Mouse (Mus musculus) CH12F3 (cell line): ENCODE measurements around the gene Olfr920.

ENCODE experiments used
- in situ Hi-C: fragments of 300-500 bp; cut with MboI; formaldehyde crosslinking; loops from 2 replicates; pipeline ENCODE4 v1.14.3; 2020; ENCODE audit warnings: low sequenced_read_pairs

Gene Olfr920

GRCm38 (mm10) chr9:38751999-38752398, at the start of gene Olfr920:
TSS of gene Olfr920 (plus strand) at chr9:38752299.
- in situ Hi-C loops, result no loop called here

DNA sequence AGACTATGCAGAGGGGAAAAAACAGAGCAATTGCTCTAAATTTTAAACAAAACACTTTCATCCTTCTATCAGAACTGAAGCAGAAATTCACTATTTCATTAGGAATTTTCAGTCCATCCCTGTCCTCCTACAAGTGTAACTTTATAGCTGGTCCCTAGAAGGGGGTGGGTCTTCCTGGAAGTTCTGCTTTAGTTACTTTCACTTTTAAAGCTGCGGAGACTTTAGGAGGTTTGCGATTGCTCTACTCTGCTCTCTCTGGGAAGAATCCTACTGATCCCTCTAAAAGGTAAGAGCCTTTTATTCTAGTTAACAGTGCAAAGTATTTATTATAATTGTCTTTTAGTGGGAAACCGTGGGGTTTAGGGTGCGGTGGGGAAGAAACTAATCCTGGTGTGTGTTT, 34.0 kb upstream of the Olfr920 start, which contains the start of gene Vwa5a:
TSS of gene Vwa5a (plus strand) at position 167 of the 400 bp plus-strand sequence.
- in situ Hi-C loops, result no loop called here

DNA sequence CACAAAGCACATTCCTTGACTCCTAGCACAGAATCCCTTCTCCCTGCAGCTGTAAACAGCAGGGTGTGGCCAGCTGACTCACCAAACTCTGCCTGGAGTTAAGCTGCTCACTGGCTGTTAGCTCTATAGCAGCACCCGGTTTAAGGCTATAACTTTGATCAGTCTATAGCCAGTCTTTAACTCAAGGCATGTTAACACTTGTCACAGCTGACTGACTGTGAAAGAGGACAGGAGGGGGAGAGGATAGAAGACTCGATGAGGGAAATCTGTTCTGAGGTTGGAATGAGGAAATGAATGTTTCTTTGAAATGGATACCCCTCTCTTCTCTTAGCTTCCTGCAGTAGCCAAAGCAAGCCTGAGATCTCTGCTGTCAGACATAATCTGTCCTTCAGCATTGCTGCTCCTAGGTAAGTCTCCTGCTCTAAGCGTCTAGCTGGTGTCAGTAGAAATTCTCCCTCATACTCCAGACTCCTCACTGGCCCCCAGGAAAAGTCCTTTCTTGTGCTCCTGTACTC, 33.1 kb upstream of the Olfr920 start:
- in situ Hi-C loops, result no loop called here

GRCm38 (mm10) chr9:38724044-38724443, 28.1 kb upstream of the Olfr920 start:
- in situ Hi-C loops, result no loop called here

DNA sequence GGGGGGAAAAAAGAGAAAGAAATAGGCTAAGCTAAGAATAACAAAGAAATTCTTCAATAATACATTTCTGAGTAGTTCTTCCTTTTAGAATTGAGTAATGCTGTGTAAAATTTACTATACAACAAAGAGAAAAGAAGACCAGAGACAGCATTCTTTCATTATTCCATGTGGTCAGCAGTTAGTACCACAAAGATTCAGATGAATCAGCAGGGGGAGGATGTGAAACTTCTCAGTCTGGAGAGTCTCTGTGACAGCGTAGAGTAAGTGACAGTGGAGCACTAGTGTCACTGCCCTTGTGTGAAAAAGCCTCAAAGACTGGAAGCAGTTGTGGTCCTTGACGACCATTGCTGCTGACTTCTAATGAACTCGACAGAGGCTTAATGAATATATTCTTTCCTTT, 23.9 kb upstream of the Olfr920 start:
- in situ Hi-C loops, result no loop called here

GRCm38 (mm10) chr9:38741408-38741807, 10.7 kb upstream of the Olfr920 start:
- in situ Hi-C loops, result no loop called here

DNA sequence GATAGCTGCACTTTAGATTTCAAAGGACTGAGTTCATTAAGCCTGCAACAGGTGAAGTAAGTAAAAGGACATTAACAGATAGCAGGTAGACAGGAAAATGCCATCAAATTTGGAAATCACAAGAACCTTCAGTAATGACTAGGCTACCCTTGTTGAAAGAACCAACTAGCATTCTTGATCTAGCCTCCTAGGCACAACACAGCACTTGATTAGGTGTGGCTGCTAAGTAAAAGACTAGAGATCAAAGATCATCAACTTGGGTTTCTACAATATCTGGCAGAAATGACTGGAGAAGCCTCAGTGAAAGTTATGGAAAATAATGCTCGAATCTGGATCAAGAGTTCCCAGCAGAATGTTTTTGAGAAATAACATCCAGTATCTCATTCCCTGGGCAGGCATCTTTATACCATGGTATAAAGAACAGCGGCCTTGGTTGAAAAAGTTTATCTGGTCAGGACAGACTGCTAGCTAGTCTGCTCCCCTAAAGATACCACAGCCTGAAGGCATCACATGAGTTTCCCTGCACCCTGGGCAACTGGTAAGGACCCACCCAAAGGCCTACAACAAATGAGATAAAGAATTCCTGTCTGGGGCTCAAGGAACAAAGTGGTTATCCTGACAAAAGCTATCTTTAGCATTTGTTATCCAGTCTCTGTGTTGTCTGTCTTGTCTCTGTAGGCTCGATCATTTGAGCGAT, 7.3 kb upstream of the Olfr920 start:
- in situ Hi-C loops, result no loop called here

DNA sequence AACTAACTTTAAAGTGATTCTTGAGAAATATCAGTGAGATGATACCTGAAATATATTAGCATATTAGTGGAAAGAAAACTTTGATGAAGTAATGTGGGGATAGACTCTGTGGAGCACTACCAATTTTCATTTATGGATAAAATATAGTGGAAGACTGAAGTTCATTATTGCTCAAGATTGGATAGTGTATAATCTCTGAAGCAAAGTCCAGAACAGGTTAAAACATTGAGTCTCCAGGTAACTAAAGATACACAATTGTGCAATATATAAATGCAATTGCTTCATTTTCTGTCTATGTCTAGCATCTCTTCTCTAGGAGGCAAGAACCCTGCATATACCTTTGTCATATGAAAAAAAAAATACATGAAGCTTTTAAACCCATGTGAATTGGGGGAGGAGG, 20.7 kb downstream of the Olfr920 start, which contains the start of gene Olfr921:
TSS of gene Olfr921 (plus strand) at position 301 of the 400 bp plus-strand sequence.
- in situ Hi-C loops, result no loop called here

GRCm38 (mm10) chr9:38792689-38793088, 40.6 kb downstream of the Olfr920 start:
- in situ Hi-C loops, result no loop called here

DNA sequence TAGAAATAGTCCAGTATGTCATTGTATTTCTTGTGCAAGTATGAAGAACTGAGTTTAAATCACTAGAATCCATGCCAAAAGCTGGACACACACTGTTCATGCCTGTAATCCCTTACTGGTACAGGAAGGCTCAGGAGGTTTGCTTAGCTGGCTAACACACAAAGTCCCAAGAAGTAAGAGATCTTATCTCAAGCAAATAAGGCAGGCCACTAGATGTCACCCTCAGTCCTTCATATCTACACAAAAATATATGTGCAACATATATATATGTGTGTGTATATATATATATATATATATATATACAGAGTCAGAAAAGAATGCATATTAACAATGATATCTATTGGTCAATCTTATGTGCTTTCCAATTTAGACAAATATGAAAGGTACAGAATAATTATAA, 53.6 kb downstream of the Olfr920 start:
- in situ Hi-C loops, result no loop called here
